In the genomic region with DNA sequence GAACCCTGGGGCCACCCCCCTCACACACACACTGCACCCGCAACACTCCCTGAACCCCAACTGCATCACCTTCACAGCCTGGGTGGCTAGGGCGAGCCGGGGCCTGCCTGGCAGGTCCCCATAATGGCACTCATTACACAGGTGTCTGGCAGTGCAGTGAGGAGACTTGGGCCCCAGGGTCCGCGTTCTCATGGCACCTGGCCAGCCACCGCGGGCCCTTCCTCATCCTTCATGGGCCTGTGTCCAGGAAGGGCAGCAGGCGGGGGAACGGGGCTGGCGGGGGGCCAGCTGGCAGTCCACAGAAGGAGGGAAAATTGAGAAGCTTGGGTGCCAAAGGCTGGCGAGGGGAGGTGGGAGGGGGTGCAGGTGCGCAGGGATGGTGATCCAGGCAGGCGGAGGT, we compare ENCODE assay signal across 10 mouse cellular contexts.
DNase-seq lines count a peak whose midpoint lies in the region; ATAC-seq and TF ChIP-seq lines count a peak whose summit lies in the region.
"Had no signal": no experiment of that assay in that cellular context is flagged by ENCODE, and none has a peak within 500 bp of the region (broad histone marks: within the 10 kb centered on the region; RNA-seq: fewer than 3 reads in every experiment).

No protein-coding gene starts in this region.

- no peaks in the 10 kb centered on the region for H3K4me1 ChIP-seq in hindbrain, embryonic 14.5 days (replicated peaks; ENCODE audit: control insufficient read depth, insufficient read depth, low read length)
- H3K4me1 ChIP-seq in hindbrain, embryonic 11.5 days (replicated peaks; ENCODE audit: control insufficient read depth, insufficient read depth, low read length) = 0 out of 2 replicates have a peak, but pooled peaks cover 3% of the 10 kb centered on the region
- H3K4me1 ChIP-seq in stomach, postnatal 0 days (replicated peaks; ENCODE audit: control insufficient read depth, insufficient read depth) = peaks cover 8% of the 10 kb centered on the region; the same call in 1 of the 2 replicates

- TF ChIP-seq CTCF in stomach, postnatal 0 days (IDR thresholded peaks at IDR 0.05; ENCODE audit: low read depth) = no peak

- no peak overlapping the region for H3K9ac ChIP-seq in hindbrain, embryonic 14.5 days
- no peak overlapping the region for H3K9ac ChIP-seq in hindbrain, embryonic 11.5 days (ENCODE audit: low read depth, low read length)
- no peak overlapping the region for H3K9ac ChIP-seq in stomach, postnatal 0 days (ENCODE audit: low read length)
- H3K9ac ChIP-seq: heart, embryonic 13.5 days; liver, embryonic 13.5 days had no signal

- ATAC-seq in hindbrain, embryonic 14.5 days (ENCODE audit: low FRiP score) = no peak
- no peak for ATAC-seq in hindbrain, embryonic 11.5 days (ENCODE audit: low FRiP score)
- no peak for ATAC-seq in stomach, postnatal 0 days (ENCODE audit: low FRiP score, low TSS enrichment)

- no peak overlapping the region for H3K4me3 ChIP-seq in hindbrain, embryonic 14.5 days (replicated peaks; ENCODE audit: low read length)
- H3K4me3 ChIP-seq in hindbrain, embryonic 11.5 days (ENCODE audit: low read depth, low read length) = no peak overlapping the region
- no peak overlapping the region for H3K4me3 ChIP-seq in stomach, postnatal 0 days (ENCODE audit: low read depth, low read length)
- H3K4me3 ChIP-seq: heart, embryonic 13.5 days; liver, embryonic 13.5 days had no signal

- H3K27me3 ChIP-seq in hindbrain, embryonic 14.5 days (ENCODE audit: control insufficient read depth, insufficient read depth, low read length) = no peaks in the 10 kb centered on the region
- no peaks in the 10 kb centered on the region for H3K27me3 ChIP-seq in hindbrain, embryonic 11.5 days (ENCODE audit: control insufficient read depth, insufficient read depth, low read length)
- H3K27me3 ChIP-seq in stomach, postnatal 0 days (ENCODE audit: control insufficient read depth, insufficient read depth, low read length) = no peaks in the 10 kb centered on the region
- H3K27me3 ChIP-seq: heart, embryonic 13.5 days; liver, embryonic 13.5 days had no signal

- no peak for TF ChIP-seq EP300 in stomach, postnatal 0 days (optimal IDR thresholded peaks at IDR 0.05)

- H3K9me3 ChIP-seq in hindbrain, embryonic 14.5 days (ENCODE audit: control insufficient read depth, low read length) = no peaks in the 10 kb centered on the region
- no peaks in the 10 kb centered on the region for H3K9me3 ChIP-seq in hindbrain, embryonic 11.5 days (ENCODE audit: control insufficient read depth, low read length)
- no peaks in the 10 kb centered on the region for H3K9me3 ChIP-seq in stomach, postnatal 0 days (ENCODE audit: control insufficient read depth, low read length)
- H3K9me3 ChIP-seq: heart, embryonic 13.5 days; liver, embryonic 13.5 days had no signal

- no peak overlapping the region for H3K4me2 ChIP-seq in hindbrain, embryonic 14.5 days (replicated peaks)
- H3K4me2 ChIP-seq in hindbrain, embryonic 11.5 days (replicated peaks; ENCODE audit: low read depth, low read length) = no peak overlapping the region
- H3K4me2 ChIP-seq in stomach, postnatal 0 days (replicated peaks; ENCODE audit: low read depth) = no peak overlapping the region
- H3K4me2 ChIP-seq: heart, embryonic 13.5 days; liver, embryonic 13.5 days had no signal

- H3K36me3 ChIP-seq in hindbrain, embryonic 14.5 days (replicated peaks; ENCODE audit: control insufficient read depth, insufficient read depth) = no peaks in the 10 kb centered on the region
- H3K36me3 ChIP-seq in hindbrain, embryonic 11.5 days (ENCODE audit: control insufficient read depth, insufficient read depth, low read length) = no peaks in the 10 kb centered on the region
- no peaks in the 10 kb centered on the region for H3K36me3 ChIP-seq in stomach, postnatal 0 days (ENCODE audit: control insufficient read depth, insufficient read depth, low read length)
- H3K36me3 ChIP-seq: heart, embryonic 13.5 days; liver, embryonic 13.5 days had no signal

- WGBS in hindbrain, embryonic 14.5 days = 62% methylated on average over 13 of the region's 13 CpGs
- 87% methylated on average over 13 of the region's 13 CpGs for WGBS in hindbrain, embryonic 11.5 days
- 25% methylated on average over 13 of the region's 13 CpGs for WGBS in stomach, postnatal 0 days

- peak; percentile 62 for DNase-seq in hindbrain, embryonic 14.5 days (ENCODE audit: low spot score)
- DNase-seq in hindbrain, embryonic 11.5 days (ENCODE audit: low spot score) = no peak
- DNase-seq in right cerebral cortex, postnatal 10 days (ENCODE audit: low spot score in 2 of 2) = peak; percentile 65 to 76
- no peak for DNase-seq in right cerebral cortex, adult 2 months (ENCODE audit: low spot score in 2 of 2)
- DNase-seq in kidney, adult 18-20 months = peak; percentile 87
- peak; percentile 52 for DNase-seq in stomach, postnatal 0 days (ENCODE audit: low spot score)
- no peak for DNase-seq in cerebellum, adult 8-10 months
- DNase-seq in gastrocnemius, adult 18-20 months (ENCODE audit: low spot score) = no peak
- DNase-seq: liver, embryonic 13.5 days had no signal

- no peak overlapping the region for H3K27ac ChIP-seq in hindbrain, embryonic 14.5 days
- H3K27ac ChIP-seq in hindbrain, embryonic 11.5 days (ENCODE audit: low read depth, low read length) = no peak overlapping the region
- no peak overlapping the region for H3K27ac ChIP-seq in stomach, postnatal 0 days (replicated peaks)
- H3K27ac ChIP-seq: heart, embryonic 13.5 days; liver, embryonic 13.5 days had no signal

Comparison
In these comparisons a context has a peak if more than half of its experiments do, and no peak if none do; other contexts are left out.
1. DNase-seq: peak in hindbrain, embryonic 14.5 days (single experiment), right cerebral cortex, postnatal 10 days (2 of 2), kidney, adult 18-20 months (single experiment) and stomach, postnatal 0 days (single experiment); none in hindbrain, embryonic 11.5 days (single experiment), right cerebral cortex, adult 2 months (0 of 2), cerebellum, adult 8-10 months (single experiment) and gastrocnemius, adult 18-20 months (single experiment).